Mouse (Mus musculus): ENCODE measurements at regions not wholly inside any gene's neighbourhood (a gene's known extent, or its start where the extent isn't known, plus 50 kb on each side); places are given as distances from the start of the nearest gene placed in this dataset.

GRCm38 (mm10) chr10:118602922-118603321 is 162.1 kb downstream of the Ifng start:
- TF ChIP-seq CTCF (IDR thresholded peaks at IDR 0.05; ENCODE audit: low read depth) (no peak), EP300 (optimal IDR thresholded peaks at IDR 0.05) (no peak)

Data from stomach, postnatal 0 days (tissue).